Mouse (Mus musculus) brain, adult 2 months (tissue): ENCODE data around the gene Rcn1.

Experiments
- DNase-seq: peaks from one replicate; pipeline ENCODE4 v3.0.0; 2011; ENCODE audit warnings: low read depth, low spot score

Gene Rcn1

DNA sequence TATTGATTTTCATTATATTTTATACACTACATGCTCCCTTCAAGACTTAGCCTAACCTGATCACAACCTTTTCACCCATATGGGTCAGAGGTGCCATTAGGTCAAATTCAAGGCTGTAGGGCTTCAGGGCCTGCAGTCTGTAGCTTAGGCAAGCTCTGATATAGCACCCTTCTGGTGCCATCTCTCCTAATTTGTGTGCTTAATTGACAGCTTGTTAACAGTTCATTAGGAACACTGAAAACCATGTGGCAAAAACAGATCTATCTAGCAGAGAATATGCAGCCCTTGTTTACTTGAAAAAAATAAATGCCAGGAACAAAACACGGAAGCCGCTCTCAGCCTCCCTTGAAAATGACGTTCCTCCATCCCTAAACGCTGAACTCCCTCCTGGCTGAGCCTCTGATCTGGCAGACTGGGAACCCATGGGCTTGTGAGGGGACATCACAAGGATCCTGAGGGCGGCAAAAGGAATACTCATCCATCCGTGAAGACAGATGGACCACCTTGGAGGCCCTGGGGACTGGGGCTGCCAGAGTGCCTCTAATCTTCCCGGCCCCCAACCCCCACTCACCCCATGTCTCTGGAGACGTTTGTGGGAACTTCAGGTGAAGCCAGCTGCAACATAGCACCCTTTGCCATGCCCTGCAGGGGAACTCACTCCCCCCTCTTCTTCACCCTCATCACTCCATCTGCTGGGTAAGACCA, 61.8 kb downstream of the Rcn1 start:
- no peak for DNase-seq

DNA sequence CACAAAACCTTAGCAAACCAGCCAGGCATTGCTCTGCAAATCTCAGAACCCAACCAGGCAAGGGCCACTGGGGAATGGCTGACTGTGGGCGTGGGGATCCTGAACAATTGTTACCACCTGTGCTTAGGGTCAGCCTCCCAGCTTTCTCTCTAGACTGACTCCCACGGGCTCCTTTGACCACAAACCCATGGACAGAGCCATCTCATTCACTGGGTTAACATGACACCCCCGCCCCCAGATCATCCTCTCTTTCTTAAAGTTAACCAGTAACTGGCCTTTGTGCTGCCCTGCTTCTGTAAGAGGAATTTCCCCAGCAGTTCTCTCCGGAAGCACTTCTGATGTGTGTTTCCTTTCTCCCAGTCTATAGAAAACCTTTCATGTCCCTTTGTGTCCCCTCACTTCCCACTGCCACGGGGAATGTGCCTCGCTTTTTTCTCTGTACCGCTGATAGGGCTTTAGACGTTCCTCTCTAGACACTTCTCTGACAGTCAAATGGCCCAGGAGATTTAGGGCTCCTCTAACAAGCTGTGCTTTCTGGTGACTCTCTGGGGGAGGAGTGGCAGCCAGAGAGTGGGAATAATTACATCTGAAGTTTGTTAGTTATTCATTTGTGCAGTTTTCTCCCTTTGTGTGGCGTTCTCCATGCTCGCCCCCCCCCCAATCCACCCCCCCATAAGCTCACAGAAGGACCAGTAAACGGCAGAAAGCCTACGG, 62.6 kb downstream of the Rcn1 start:
- DNase-seq = no peak
